Mouse (Mus musculus): ENCODE results near the gene Lgals9. TPM values are rescaled to one million over a fixed set of nuclear protein-coding genes. Genes with fewer than 3 reads are reported as not detected.

The Lgals9 gene
- polyA plus RNA-seq (2014; fragmentation: Illumina TruSeq; extraction: RNeasy Lipid Tissue Mini Kit (QIAGEN cat#74804)), result 6.6 TPM

DNA sequence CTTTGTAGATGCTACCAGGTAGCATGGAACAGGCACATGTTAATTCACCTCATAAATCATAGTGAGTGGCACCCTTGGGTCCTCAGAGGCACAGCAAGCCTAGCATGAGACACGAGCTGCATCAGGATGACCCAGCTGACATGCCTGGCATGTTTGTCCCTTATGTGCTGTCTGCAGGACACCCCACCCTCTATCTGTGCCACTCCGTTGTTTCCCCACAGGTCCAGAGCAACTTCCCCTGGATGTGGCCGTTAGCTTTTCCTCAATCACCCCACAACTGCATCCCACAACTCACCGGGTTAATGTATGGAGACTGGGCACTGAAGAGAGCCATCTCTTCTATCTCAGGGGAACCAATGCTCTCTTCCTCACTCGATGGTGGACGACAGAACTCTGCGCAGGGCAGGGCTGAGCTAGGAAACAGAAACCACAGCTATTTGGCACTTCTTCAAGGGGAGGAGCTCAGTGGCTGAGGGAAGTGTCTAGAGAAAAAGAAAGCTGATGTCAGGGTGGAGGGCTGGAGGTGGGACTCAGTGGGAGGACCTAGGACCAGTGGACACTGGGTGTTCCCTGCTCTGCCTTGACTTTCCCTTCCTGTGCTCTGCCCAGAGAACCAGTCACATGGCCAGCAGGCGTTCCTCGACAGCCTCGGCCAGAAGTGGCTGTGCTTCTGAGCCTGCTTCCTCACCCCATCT, at the start of gene Lgals9:
Gene Lgals9 (minus strand): TSS at position 464 of the 695 bp plus-strand sequence.

DNA sequence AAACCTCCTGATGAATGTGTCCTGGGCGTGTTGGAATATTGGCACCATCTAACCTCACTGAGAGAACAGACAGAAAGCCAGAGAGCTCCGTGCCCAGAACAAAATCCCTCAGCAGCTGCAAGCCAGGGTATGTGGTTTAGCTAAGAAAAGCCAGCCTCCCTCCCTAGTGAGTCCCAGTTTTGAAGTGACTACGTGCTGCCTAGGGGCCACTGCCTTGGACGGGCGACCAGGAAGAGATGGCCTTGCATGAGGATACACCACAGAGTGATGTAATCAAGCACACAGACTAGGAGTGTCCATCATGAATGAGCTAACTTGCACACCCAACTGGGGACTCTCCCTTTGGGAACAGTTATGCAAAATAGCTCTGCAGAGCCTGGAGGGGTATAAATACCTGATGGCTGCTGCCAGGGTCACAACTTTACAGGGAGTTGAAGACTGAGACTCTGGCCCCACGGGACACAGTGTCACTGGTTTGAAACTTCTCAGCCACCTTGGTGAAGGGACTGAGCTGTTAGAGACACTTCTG, 64.3 kb downstream of the Lgals9 start, which contains the start of gene Nos2:
Gene Nos2 (plus strand): TSS at position 377 of the 529 bp plus-strand sequence.

Other genes starting within 250 kb of the Lgals9 start
- gene Ccnq, start 233.2 kb downstream of the Lgals9 start, polyA plus RNA-seq (2014; fragmentation: Illumina TruSeq; extraction: RNeasy Lipid Tissue Mini Kit (QIAGEN cat#74804)), result 4.8 TPM
- gene Lyrm9, start 158.4 kb downstream of the Lgals9 start, polyA plus RNA-seq (2014; fragmentation: Illumina TruSeq; extraction: RNeasy Lipid Tissue Mini Kit (QIAGEN cat#74804)), result 5.0 TPM
- 9.1 TPM for gene Nos2, start 64.2 kb downstream of the Lgals9 start, polyA plus RNA-seq (2014; fragmentation: Illumina TruSeq; extraction: RNeasy Lipid Tissue Mini Kit (QIAGEN cat#74804))
- 1.5 TPM for gene Ksr1, start 161.5 kb upstream of the Lgals9 start, polyA plus RNA-seq (2014; fragmentation: Illumina TruSeq; extraction: RNeasy Lipid Tissue Mini Kit (QIAGEN cat#74804))